In the genomic region with DNA sequence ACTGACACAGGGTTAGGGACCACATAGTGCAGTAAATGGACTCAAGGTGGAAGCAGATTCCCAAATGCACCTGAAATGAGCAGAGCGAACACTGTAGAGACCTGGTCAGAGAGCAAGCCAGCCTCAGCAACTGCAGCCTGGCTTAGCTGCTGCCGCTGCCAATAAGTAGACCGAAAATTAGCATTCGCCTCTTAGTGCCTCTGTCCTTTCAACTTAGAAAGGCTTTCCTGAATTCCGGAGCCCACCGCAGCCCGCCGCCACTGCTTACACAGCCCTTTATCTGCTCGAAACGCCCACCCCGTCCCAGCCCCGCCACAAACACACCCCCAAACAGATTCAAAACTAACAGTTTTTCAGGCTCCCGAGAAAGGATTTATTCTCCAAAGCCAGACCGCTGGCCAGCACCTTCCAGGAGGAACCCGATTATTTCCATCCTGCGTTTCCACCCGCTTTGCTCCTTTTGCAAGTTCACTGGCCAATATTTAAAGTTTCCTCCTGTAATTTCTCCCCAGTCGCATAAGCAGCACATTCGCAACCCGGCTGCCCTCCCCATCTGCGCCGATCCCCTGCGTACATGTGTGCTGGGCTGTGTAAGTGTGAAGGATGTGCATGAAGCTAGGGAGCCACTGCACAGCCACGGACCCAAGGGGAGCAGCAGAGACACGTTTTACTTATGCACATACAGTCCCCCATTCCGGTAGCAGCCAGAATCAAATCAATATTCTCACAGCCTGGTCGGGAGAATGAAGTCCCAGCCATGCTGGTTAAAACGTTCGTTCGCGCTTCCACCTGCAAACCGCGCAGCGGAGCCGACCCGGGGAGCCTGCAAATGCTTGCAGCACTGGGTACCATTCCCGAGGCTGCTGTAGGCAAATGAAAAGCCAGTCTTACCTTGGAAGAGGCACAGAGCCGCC, we compare ENCODE assay signal across 9 mouse cellular contexts. TPM values are rescaled to one million over a fixed set of nuclear protein-coding genes. Genes with fewer than 3 reads are reported as not detected.
DNase-seq lines count a peak whose midpoint lies in the region; ATAC-seq and TF ChIP-seq lines count a peak whose summit lies in the region.
"Had no signal": no experiment of that assay in that cellular context is flagged by ENCODE, and none has a peak within 500 bp of the region (broad histone marks: within the 10 kb centered on the region; RNA-seq: fewer than 3 reads in every experiment).

No protein-coding gene starts in this region.

- no peaks in the 10 kb centered on the region for H3K36me3 ChIP-seq in lung, postnatal 0 days (ENCODE audit: insufficient read depth, low read length)
- no peaks in the 10 kb centered on the region for H3K36me3 ChIP-seq in hindbrain, embryonic 10.5 days
- no peaks in the 10 kb centered on the region for H3K36me3 ChIP-seq in limb, embryonic 11.5 days (ENCODE audit: control insufficient read depth, insufficient read depth, low read length)

- TF ChIP-seq CTCF in lung, postnatal 0 days (IDR thresholded peaks at IDR 0.05) = no peak

- no peak overlapping the region for H3K27ac ChIP-seq in lung, postnatal 0 days (ENCODE audit: low read length)
- peak overlapping the region; percentile 66 for H3K27ac ChIP-seq in hindbrain, embryonic 10.5 days
- H3K27ac ChIP-seq in limb, embryonic 11.5 days (replicated peaks; ENCODE audit: low read depth, low read length) = no peak overlapping the region
- H3K27ac ChIP-seq: macrophage had no signal

- H3K9me3 ChIP-seq in lung, postnatal 0 days (ENCODE audit: low read length) = no peaks in the 10 kb centered on the region
- H3K9me3 ChIP-seq in hindbrain, embryonic 10.5 days = no peaks in the 10 kb centered on the region
- no peaks in the 10 kb centered on the region for H3K9me3 ChIP-seq in limb, embryonic 11.5 days (ENCODE audit: control insufficient read depth, low read length)

- WGBS in lung, postnatal 0 days = 1% methylated on average over 38 of the region's 38 CpGs
- 1% methylated on average over 38 of the region's 38 CpGs for WGBS in hindbrain, embryonic 10.5 days
- 2% methylated on average over 38 of the region's 38 CpGs for WGBS in limb, embryonic 11.5 days

- no peak overlapping the region for H3K9ac ChIP-seq in lung, postnatal 0 days (replicated peaks; ENCODE audit: low read depth)
- H3K9ac ChIP-seq in limb, embryonic 11.5 days (ENCODE audit: low read length) = no peak overlapping the region

- H3K4me2 ChIP-seq in lung, postnatal 0 days (replicated peaks; ENCODE audit: low read depth, low read length) = peak overlapping the region; percentile 42
- H3K4me2 ChIP-seq in limb, embryonic 11.5 days (ENCODE audit: low read depth, severe bottlenecking) = peak overlapping the region; percentile 61

- TF ChIP-seq EP300 in lung, postnatal 0 days (IDR thresholded peaks at IDR 0.05) = no peak

- peak overlapping the region; percentile 19; the same call in 1 of the 2 replicates for H3K4me3 ChIP-seq in lung, postnatal 0 days (ENCODE audit: low read depth, low read length)
- H3K4me3 ChIP-seq in hindbrain, embryonic 10.5 days = peak overlapping the region; percentile 59
- H3K4me3 ChIP-seq in limb, embryonic 11.5 days (ENCODE audit: low read depth, low read length) = peak overlapping the region; percentile 29

- DNase-seq in lung, postnatal 0 days (ENCODE audit: low spot score) = no peak
- no peak for DNase-seq in lung, postnatal 14 days
- DNase-seq in embryo, embryonic 11 days = peak; percentile 60
- peak; percentile 56 for DNase-seq in hindbrain, embryonic 10.5 days (ENCODE audit: low spot score)
- peak; percentile 65 for DNase-seq in limb, embryonic 11.5 days (ENCODE audit: low spot score)
- peak; percentile 22 for DNase-seq in retina, adult 2 months (ENCODE audit: low read depth, low spot score)
- no peak for DNase-seq in adipocyte (ENCODE audit: low spot score)

- no peak for ATAC-seq in lung, postnatal 0 days
- no peak for ATAC-seq in limb, embryonic 11.5 days (ENCODE audit: insufficient number of reproducible peaks, low FRiP score, low TSS enrichment, low read depth)
- ATAC-seq in erythroid progenitor cell, adult 5-6 weeks (replicated peaks; ENCODE audit: low FRiP score, poor library complexity, severe bottlenecking) = no peak

- peaks cover 9% of the 10 kb centered on the region; the same call in 1 of the 2 replicates for H3K27me3 ChIP-seq in lung, postnatal 0 days (replicated peaks; ENCODE audit: insufficient read depth, low read length)
- H3K27me3 ChIP-seq in hindbrain, embryonic 10.5 days (ENCODE audit: insufficient read depth, poor library complexity, severe bottlenecking) = peaks cover 34% of the 10 kb centered on the region
- H3K27me3 ChIP-seq in limb, embryonic 11.5 days (ENCODE audit: control insufficient read depth, insufficient read depth, low read length) = peaks cover 15% of the 10 kb centered on the region

- no peaks in the 10 kb centered on the region; the same call in 1 of the 2 replicates for H3K4me1 ChIP-seq in lung, postnatal 0 days (ENCODE audit: insufficient read depth, low read depth, low read length)
- H3K4me1 ChIP-seq in hindbrain, embryonic 10.5 days (replicated peaks) = peaks cover 26% of the 10 kb centered on the region
- 0 out of 2 replicates have a peak, but pooled peaks cover 8% of the 10 kb centered on the region for H3K4me1 ChIP-seq in limb, embryonic 11.5 days (ENCODE audit: control insufficient read depth, insufficient read depth, low read length)

RNA-seq across cellular contexts. Expression of a gene that starts 0.7 kb away (rescaled TPM):
- polyA plus RNA-seq in lung, postnatal 0 days (2015; fragmentation: Nextera tagmentation; extraction: Ambion mirVana) = 0.76 and 1.1 TPM in 2 replicates
- polyA plus RNA-seq in hindbrain, embryonic 10.5 days (2016; fragmentation: Nextera tagmentation; extraction: Ambion mirVana) = 10.8 and 12.1 TPM in 2 replicates
- polyA plus RNA-seq in limb, embryonic 11.5 days (2014; fragmentation: Nextera tagmentation; extraction: Ambion mirVana) = 16.2 and 17.5 TPM in 2 replicates
- not detected in 2 replicates for total RNA-seq in erythroid progenitor cell, adult 5-6 weeks (2015; ENCODE audit: low replicate concordance)
- total RNA-seq in erythroid progenitor cell, adult 5-6 weeks (2017; ENCODE audit: low replicate concordance) = not detected in 2 replicates
- polyA plus RNA-seq: macrophage had no signal

Comparison
In these comparisons a context has a peak if more than half of its experiments do, and no peak if none do; other contexts are left out.
1. DNase-seq: peak in embryo, embryonic 11 days (single experiment), hindbrain, embryonic 10.5 days (single experiment), limb, embryonic 11.5 days (single experiment) and retina, adult 2 months (single experiment); none in lung, postnatal 0 days (single experiment), lung, postnatal 14 days (single experiment) and adipocyte (single experiment).
2. Peak in every context shown above with its lines, with median percentiles within 50 percentile points of each other: H3K4me3 ChIP-seq.